Mouse (Mus musculus) embryonic facial prominence, embryonic 13.5 days (tissue): ENCODE data around the gene Cd9. TPM values are rescaled to one million over a fixed set of nuclear protein-coding genes. Genes with fewer than 3 reads are reported as not detected.
"Not testable (repeated sequence)": the region's sequence is repeated elsewhere in the genome, so short reads cannot be mapped to it uniquely, and the experiment has no call there.

Experiments
- ATAC-seq: fragments of 200-750 bp; cut with Nextera tagmentation; 2 replicates; pipeline ENCODE4 v1.8.0; 2017; ENCODE audit warnings: low read depth; ENCODE audit not compliant: insufficient number of reproducible peaks, insufficient read depth, low FRiP score, low TSS enrichment
- H3K27ac ChIP-seq: fragments of 300-500 bp; sonication (generic); 2 replicates; pipeline ENCODE4 v1.5.1; 2015; ENCODE audit warnings: moderate library complexity, mild to moderate bottlenecking, inconsistent platforms
- H3K27me3 ChIP-seq: fragments of 300-500 bp; sonication (generic); 2 replicates; pipeline ENCODE4 v1.6.1; 2015; ENCODE audit warnings: mild to moderate bottlenecking, inconsistent platforms
- H3K36me3 ChIP-seq: fragments of 300-500 bp; sonication (generic); 2 replicates; pipeline ENCODE4 v1.6.1; 2015; ENCODE audit warnings: mild to moderate bottlenecking, inconsistent platforms
- H3K4me1 ChIP-seq: fragments of 300-500 bp; sonication (generic); 2 replicates; pipeline ENCODE4 v1.6.1; 2015; ENCODE audit warnings: inconsistent platforms
- H3K4me2 ChIP-seq: fragments of 300-500 bp; sonication (generic); 2 replicates; pipeline ENCODE4 v1.6.1; 2015; ENCODE audit warnings: moderate library complexity, mild to moderate bottlenecking, inconsistent platforms
- H3K4me3 ChIP-seq: fragments of 300-500 bp; sonication (generic); 2 replicates; pipeline ENCODE4 v1.5.1; 2015; ENCODE audit warnings: mild to moderate bottlenecking, inconsistent platforms
- H3K9ac ChIP-seq: fragments of 300-500 bp; sonication (generic); 2 replicates; pipeline ENCODE4 v1.6.1; 2015; ENCODE audit warnings: mild to moderate bottlenecking, inconsistent platforms
- H3K9me3 ChIP-seq: fragments of 300-500 bp; sonication (generic); 2 replicates; pipeline ENCODE4 v1.6.1; 2016; ENCODE audit warnings: inconsistent platforms
- WGBS: fragments of 180-500 bp; shearing (Covaris S2); methylation state at CpG from one replicate; pipeline ENCODE4 v1.1.7; 2015; ENCODE audit warnings: mixed read lengths; 5-methylcytosine and 5-hydroxymethylcytosine counted together
- polyA plus RNA-seq: library from polyadenylated mRNA; unstranded; fragments of >200 nt; fragmentation: Nextera tagmentation; extraction: Ambion mirVana; gene quantifications from 2 replicates; pipeline ENCODE4 v1.2.1, GENCODE M21; 2015

Cd9 gene
- polyA plus RNA-seq, 1 experiment from 2014 or later, result 160 TPM

DNA sequence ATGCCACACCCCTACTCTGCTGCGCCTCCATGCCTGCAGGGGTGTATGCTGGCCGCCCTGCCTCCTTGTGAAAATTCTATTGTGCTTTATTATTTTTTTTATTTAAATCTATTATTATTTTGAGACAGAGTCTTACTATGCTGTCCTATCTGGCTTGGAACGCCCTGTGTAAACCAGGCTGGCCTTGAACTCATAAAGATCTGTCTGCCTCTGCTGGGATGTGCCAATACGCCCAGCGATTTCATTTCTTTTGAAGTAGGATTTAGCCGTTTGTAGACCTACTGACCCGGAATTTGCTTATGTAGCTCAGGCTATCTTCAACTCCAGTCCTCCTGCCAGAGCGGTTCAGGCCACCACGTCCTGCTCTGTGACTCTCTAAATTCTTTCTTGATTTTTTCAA, 770 bp upstream of the Cd9 start:
- H3K9me3 ChIP-seq, result no peaks in the 10 kb centered on the region
- H3K4me3 ChIP-seq, result peak overlapping the region; percentile 79
- peaks cover 44% of the 10 kb centered on the region for H3K4me1 ChIP-seq
- H3K27ac ChIP-seq, result peak overlapping the region; percentile 78; the same call in 1 of the 2 replicates
- H3K27me3 ChIP-seq, result peaks cover 8% of the 10 kb centered on the region
- H3K9ac ChIP-seq, result no peak overlapping the region
- WGBS, result 65% methylated on average over 9 of the region's 9 CpGs
- peak overlapping the region; percentile 88 for H3K4me2 ChIP-seq
- no peak for ATAC-seq
- 0 out of 2 replicates have a peak, but pooled peaks cover 7% of the 10 kb centered on the region for H3K36me3 ChIP-seq

DNA sequence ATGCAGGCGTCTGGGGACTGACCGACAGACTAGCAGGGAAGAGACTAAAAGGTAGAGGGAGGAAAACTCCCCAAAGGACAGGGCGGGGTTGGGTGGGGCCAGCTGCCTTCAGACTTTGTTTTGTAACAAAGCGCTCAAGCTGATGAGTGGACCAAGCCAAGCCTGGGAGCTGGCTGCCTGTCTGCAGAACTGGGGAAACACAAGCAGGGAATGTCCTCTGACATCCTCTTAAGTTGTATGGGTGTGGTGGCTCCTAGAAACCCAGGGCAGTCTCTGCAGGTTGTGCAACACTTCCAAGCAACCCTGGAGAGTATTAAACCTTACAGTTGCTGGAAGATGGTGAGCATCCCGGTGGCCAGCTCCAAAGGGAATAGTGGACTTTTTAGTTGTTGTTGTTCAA, 1.4 kb downstream of the Cd9 start:
- ATAC-seq, result no peak
- Histone ChIP-seq H3K4me3 (peak overlapping the region; percentile 79), H3K36me3 (0 out of 2 replicates have a peak, but pooled peaks cover 9% of the 10 kb centered on the region), H3K9me3 (no peaks in the 10 kb centered on the region), H3K4me1 (peaks cover 54% of the 10 kb centered on the region), H3K4me2 (peak overlapping the region; percentile 88), H3K9ac (peak overlapping the region; percentile 87), H3K27me3 (peaks cover 8% of the 10 kb centered on the region), H3K27ac (no peak overlapping the region)
- 51% methylated on average over 5 of the region's 5 CpGs for WGBS

DNA sequence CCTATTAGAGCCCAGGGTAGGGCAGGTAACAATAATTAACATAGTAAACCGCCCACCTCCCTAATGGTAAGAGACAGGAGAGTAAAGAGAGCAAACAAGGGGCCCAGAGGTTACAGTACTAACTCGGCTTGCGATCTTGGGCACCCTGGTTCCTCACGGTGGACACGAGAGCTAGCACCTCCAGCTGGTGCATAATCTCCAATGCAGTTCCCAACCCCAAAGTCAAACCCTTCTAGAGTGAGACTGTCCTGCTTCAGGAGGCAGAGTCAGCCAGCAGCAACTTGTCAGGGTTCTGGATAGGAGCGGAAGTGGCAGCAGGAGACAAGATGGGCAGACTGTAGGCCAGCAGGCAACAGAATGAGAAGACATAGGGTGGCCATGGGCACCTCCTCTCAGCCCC, 1.9 kb downstream of the Cd9 start:
- H3K9me3 ChIP-seq, result no peaks in the 10 kb centered on the region
- H3K36me3 ChIP-seq, result 0 out of 2 replicates have a peak, but pooled peaks cover 9% of the 10 kb centered on the region
- H3K4me1 ChIP-seq, result peaks cover 51% of the 10 kb centered on the region
- H3K9ac ChIP-seq, result peak overlapping the region; percentile 41; the same call in 1 of the 2 replicates
- H3K27ac ChIP-seq, result no peak overlapping the region
- H3K27me3 ChIP-seq, result peaks cover 8% of the 10 kb centered on the region
- no peak for ATAC-seq
- H3K4me3 ChIP-seq, result peak overlapping the region; percentile 79
- H3K4me2 ChIP-seq, result peak overlapping the region; percentile 88
- 82% methylated on average over 6 of the region's 6 CpGs for WGBS

DNA sequence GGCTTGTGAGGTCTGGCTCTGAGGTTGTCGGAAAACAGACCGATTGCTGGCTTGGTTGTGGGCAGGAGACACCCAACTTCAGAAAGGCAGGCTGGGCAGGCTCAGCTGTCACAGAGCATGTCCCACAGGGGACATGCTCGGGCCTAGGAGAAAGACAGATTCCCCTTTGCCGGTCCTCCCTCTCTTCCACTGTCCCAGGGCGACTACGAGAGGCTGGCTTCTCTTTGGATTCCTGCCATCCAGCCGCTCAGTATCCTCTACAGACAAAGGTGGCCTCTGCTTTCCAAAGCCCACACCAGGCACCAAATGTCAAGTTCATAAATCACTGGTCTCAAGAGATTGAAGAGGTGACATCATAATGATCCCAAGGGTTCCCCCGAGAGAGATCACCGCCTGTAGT, 2.6 kb downstream of the Cd9 start:
- Histone ChIP-seq H3K9me3 (no peaks in the 10 kb centered on the region), H3K4me1 (peaks cover 51% of the 10 kb centered on the region), H3K27ac (no peak overlapping the region), H3K4me2 (peak overlapping the region; percentile 88), H3K4me3 (0 out of 2 replicates have a peak overlapping the region, but pooled peaks have one; percentile 79), H3K36me3 (0 out of 2 replicates have a peak, but pooled peaks cover 9% of the 10 kb centered on the region), H3K9ac (no peak overlapping the region), H3K27me3 (peaks cover 8% of the 10 kb centered on the region)
- ATAC-seq, result no peak
- 81% methylated on average over 9 of the region's 9 CpGs for WGBS

DNA sequence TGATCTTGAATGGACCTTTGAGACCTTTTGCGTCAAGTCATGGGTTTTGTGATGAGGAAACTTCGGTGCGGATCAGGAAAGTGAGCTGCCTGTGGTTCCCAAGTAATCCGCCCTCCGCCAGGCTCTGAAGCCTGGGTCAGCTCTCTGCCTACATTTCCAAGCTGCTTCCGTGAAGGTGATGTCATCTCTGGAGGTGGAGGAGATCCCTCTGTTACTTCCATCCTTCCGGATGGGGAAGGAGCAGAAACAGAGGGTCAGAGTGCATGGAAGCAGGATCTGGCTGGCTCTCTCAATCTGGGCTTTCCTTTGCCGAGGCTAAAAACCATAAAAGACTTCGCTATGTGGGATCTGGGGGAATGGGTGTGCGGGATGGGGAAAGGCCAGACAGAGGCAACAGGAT, 3.2 kb downstream of the Cd9 start:
- Histone ChIP-seq H3K4me1 (peaks cover 51% of the 10 kb centered on the region), H3K4me2 (no peak overlapping the region), H3K36me3 (0 out of 2 replicates have a peak, but pooled peaks cover 9% of the 10 kb centered on the region), H3K9ac (no peak overlapping the region), H3K27me3 (peaks cover 8% of the 10 kb centered on the region), H3K27ac (no peak overlapping the region), H3K4me3 (no peak overlapping the region), H3K9me3 (no peaks in the 10 kb centered on the region)
- 85% methylated on average over 10 of the region's 10 CpGs for WGBS
- no peak for ATAC-seq

DNA sequence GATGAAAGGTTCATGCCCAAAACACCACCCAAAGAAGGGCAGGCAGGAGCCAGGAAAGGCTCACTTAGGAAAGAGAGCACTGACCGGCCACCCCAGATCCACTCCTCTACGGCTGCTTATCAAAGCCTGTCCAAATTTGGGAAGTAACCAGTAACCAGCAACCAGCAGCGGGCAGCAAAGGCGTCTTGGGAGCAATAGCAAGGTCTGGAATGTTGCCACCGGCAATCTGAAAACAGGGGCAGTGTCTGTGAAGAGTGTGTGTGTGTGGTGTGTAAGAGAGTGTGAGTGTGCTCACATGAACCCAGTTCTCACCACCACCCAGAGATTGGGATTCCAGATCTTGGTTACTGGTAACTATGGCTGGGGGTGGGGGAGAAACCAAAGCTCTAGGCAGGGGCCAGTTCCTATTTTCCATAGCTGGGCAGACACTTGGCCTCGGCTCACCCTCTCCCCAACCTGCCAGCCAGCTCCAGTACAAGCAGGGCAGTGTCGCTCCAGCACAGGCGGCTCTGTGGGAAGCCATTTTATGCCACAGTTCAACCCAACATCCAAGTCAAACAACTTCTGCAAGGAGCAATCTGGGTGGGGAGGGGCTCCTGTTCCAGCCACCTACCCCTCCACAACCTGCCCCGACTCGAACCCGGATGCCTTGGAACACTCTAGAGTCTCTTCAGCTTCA, 4.6 kb downstream of the Cd9 start:
- H3K4me3 ChIP-seq, result no peak overlapping the region
- ATAC-seq, result no peak
- peak overlapping the region; percentile 48 for H3K27ac ChIP-seq
- no peak overlapping the region for H3K9ac ChIP-seq
- H3K36me3 ChIP-seq, result 0 out of 2 replicates have a peak, but pooled peaks cover 9% of the 10 kb centered on the region
- 0 out of 2 replicates have a peak overlapping the region, but pooled peaks have one; percentile 11 for H3K4me2 ChIP-seq
- H3K9me3 ChIP-seq, result no peaks in the 10 kb centered on the region
- WGBS, result 72% methylated on average over 11 of the region's 11 CpGs
- H3K4me1 ChIP-seq, result peaks cover 56% of the 10 kb centered on the region
- H3K27me3 ChIP-seq, result peaks cover 8% of the 10 kb centered on the region

DNA sequence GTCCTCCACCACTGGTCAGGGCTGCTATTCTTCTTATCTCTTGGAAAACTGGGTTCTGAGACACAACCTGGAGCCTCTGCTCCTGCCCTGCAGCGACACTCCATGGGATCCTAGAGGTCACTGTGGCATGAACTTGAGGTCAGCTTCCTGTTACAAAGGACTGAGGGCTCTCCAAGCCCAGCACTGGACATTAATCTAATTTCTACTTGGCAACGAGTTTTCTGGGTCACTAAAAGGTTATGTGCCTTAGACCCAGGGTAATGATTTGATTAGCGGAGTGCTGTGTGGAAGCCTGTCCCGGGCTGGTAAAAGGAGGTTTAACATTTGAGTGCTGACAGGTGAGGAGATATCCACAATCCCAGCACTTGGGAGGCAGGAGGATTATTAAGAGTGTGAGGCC, 9.0 kb downstream of the Cd9 start:
- no peaks in the 10 kb centered on the region for H3K9me3 ChIP-seq
- H3K27ac ChIP-seq, result no peak overlapping the region
- peaks cover 63% of the 10 kb centered on the region for H3K4me1 ChIP-seq
- H3K36me3 ChIP-seq, result 0 out of 2 replicates have a peak, but pooled peaks cover 5% of the 10 kb centered on the region
- H3K27me3 ChIP-seq, result no peaks in the 10 kb centered on the region
- no peak overlapping the region for H3K4me3 ChIP-seq
- no peak overlapping the region for H3K4me2 ChIP-seq
- ATAC-seq, result no peak
- WGBS, result 18% methylated on average over 4 of the region's 4 CpGs
- no peak overlapping the region for H3K9ac ChIP-seq

DNA sequence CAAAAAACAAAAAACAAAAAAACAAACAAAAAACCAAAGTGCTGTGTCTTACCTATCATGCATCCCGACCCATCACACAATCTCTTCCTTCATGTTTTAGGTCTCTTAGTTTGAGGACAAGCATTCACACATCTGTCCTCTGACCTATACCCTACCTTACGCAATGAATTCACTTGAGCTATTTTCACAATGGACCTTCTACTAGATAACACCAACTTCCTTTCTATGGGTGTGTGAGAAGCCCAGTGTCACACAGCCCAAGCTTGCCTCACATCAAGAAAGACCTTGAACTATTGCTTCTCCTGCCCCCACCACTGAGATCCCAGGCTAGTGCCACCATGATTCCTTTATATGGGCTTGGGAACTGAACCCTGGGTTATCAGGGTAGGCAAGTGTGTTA, 9.9 kb downstream of the Cd9 start:
- H3K9ac ChIP-seq, result no peak overlapping the region
- H3K27me3 ChIP-seq, result no peaks in the 10 kb centered on the region
- H3K9me3 ChIP-seq, result no peaks in the 10 kb centered on the region
- H3K4me1 ChIP-seq, result peaks cover 61% of the 10 kb centered on the region
- H3K4me3 ChIP-seq, result no peak overlapping the region
- no peaks in the 10 kb centered on the region for H3K36me3 ChIP-seq
- no peak overlapping the region for H3K27ac ChIP-seq
- no peak for ATAC-seq
- no peak overlapping the region for H3K4me2 ChIP-seq
- WGBS, result 90% methylated on average over 2 of the region's 2 CpGs

DNA sequence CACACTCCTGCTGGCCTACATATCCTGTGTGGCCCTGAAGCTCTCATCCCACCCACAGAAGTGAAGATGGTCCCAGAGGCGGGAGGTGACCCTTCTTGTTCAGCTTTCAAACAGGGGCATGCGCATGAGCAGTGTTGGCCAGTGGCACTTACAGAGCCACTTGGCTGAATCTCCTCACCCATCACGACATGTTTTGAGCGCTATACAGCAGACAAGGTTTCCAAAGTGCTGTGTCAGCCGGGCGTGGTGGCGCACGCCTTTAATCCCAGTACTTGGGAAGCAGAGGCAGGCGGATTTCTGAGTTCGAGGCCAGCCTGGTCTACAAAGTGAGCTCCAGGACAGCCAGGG, 10.3 kb downstream of the Cd9 start:
- not testable (repeated sequence) for H3K36me3 ChIP-seq, H3K27me3 ChIP-seq, ATAC-seq, H3K4me2 ChIP-seq, H3K4me3 ChIP-seq, H3K9me3 ChIP-seq
- peak overlapping the region; percentile 73 for H3K27ac ChIP-seq
- WGBS, result 93% methylated on average over 10 of the region's 10 CpGs
- peak overlapping the region; percentile 21; the same call in 1 of the 2 replicates for H3K9ac ChIP-seq
- H3K4me1 ChIP-seq, result peaks cover 56% of the 10 kb centered on the region

DNA sequence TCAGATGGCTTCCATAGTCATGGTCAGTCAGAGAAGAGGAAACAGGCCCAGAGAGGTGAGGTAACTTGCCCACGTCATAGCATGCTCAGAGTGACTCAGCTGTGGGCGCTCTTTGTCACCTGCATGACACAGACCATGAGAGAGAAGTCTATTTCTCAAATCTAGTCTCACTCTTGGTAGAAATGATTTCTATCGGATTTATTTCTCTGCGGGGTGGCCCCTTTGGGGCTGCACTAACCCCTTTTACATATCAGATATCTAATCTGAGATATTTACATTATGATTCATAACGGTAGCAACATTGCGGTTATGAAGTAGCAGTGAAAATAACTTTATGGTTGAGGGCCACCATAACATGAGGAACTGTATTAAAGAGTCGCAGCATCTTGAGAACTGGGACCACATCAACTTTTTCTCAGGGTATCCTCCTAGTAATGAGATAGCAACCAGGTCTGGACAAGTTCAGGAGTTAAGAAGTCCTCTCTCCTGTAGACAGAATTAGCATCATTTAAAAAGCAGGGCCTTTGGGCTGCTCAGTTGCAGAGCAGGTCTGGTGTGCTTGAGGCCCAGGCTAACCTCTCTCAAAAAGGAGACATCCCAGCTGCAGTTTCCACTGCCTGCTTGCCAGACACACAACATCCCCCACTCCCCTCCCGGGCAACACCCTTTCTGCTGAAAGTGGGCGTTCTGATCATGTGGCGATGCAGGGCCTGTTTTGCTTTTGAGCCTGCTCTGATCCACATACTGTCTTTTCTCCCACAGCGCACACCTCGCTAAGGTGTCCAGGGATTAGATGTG, 10.9 kb downstream of the Cd9 start:
- Histone ChIP-seq H3K36me3 (no peaks in the 10 kb centered on the region), H3K9me3 (no peaks in the 10 kb centered on the region), H3K9ac (peak overlapping the region; percentile 21; the same call in 1 of the 2 replicates), H3K4me1 (peaks cover 53% of the 10 kb centered on the region), H3K4me2 (no peak overlapping the region), H3K4me3 (no peak overlapping the region), H3K27ac (peak overlapping the region; percentile 73), H3K27me3 (no peaks in the 10 kb centered on the region)
- 79% methylated on average over 12 of the region's 12 CpGs for WGBS
- no peak for ATAC-seq

DNA sequence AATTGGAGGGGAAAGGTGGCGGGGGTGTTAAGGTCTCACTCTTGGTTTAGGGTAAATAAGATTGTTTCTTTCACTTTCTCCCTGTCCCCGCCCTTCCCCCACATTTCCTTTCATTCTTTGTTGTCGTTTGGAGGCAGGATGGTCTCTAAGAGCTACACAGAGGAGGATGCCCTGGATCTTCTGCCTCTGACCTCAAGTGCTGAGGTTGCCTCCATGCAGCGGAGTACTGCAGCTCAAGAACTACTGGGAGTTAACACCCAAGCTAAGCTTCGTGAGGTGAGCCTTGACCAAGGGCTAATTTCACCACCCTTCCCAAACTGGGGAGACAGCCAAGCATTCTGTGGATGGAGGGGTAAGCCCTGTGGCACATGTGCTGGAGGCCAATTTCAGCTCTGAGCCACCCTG, 12.2 kb downstream of the Cd9 start:
- ATAC-seq, result no peak
- 49% methylated on average over 5 of the region's 5 CpGs for WGBS
- Histone ChIP-seq H3K9me3 (no peaks in the 10 kb centered on the region), H3K27ac (0 out of 2 replicates have a peak overlapping the region, but pooled peaks have one; percentile 84), H3K36me3 (no peaks in the 10 kb centered on the region), H3K4me3 (no peak overlapping the region), H3K9ac (no peak overlapping the region), H3K4me1 (peaks cover 65% of the 10 kb centered on the region), H3K27me3 (no peaks in the 10 kb centered on the region), H3K4me2 (no peak overlapping the region)
